Mouse (Mus musculus): ENCODE measurements around the gene Inhba.

DNA sequence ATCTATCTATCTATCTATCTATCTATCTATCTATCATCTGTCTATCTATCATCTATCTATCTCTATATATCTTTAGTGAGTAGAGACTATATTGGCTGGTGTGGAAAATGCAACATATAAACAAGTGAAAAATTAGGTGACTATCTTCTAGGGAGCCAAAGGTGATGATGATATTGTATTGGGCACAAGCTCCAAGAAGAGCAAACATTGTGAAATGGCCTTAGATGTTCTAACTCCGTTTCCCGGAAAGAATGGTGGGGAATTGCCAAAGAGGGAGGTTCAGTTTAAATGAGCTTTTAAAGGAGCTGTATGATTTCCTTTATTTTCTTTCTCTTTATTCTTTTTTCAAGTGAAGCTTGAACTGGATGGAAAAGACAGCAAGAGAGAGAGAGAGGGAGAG, 57.4 kb downstream of the Inhba start:
- TF ChIP-seq GATA1 (IDR thresholded peaks at IDR 0.05; ENCODE audit: low read length), result no peak
- TF ChIP-seq TAL1 (IDR thresholded peaks at IDR 0.05; ENCODE audit: low read length), result no peak

Data from erythroblast, embryonic 14.5 days (primary cell).